Mouse (Mus musculus): ENCODE data around the gene Hist1h2ad. TPM values are rescaled to one million over a fixed set of nuclear protein-coding genes. Genes with fewer than 3 reads are reported as not detected.
"Not testable (repeated sequence)": the region's sequence is repeated elsewhere in the genome, so short reads cannot be mapped to it uniquely, and the experiment has no call there.

Hist1h2ad gene
- polyA plus RNA-seq, 1 experiment from 2014 or later = 1.0 TPM

DNA sequence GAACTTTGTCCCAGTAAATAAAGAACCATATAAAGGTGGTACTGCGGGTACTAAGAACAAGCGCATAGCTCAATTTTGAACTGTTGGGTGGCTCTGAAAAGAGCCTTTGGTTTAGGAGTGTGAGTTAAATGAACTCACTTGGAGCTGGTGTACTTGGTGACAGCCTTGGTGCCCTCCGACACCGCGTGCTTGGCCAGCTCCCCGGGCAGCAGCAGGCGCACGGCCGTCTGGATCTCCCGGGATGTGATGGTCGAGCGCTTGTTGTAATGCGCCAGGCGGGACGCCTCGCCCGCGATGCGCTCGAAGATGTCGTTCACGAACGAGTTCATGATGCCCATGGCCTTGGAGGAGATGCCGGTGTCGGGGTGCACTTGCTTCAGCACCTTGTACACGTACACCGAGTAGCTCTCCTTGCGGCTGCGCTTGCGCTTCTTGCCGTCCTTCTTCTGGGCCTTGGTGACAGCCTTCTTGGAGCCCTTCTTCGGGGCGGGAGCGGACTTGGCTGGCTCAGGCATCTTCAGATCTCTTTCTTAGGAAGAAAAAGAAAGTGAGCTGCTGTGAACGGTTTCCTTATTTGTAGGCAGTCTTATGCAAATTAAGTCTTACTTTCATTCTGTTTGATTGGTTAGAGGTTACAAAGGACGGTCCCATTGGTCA is 11.4 kb downstream of the Hist1h2ad start:
- DNase-seq (ENCODE audit: low spot score) (peak; percentile 87), ATAC-seq (ENCODE audit: low FRiP score) (peak; percentile 91)
- under 1% methylated on average over 20 of the region's 36 CpGs for WGBS
- not testable (repeated sequence) for H3K9me3 ChIP-seq (ENCODE audit: control insufficient read depth, low read length); H3K27me3 ChIP-seq (ENCODE audit: control insufficient read depth, insufficient read depth, low read length); H3K36me3 ChIP-seq (ENCODE audit: control insufficient read depth, insufficient read depth, low read length); H3K4me1 ChIP-seq (replicated peaks; ENCODE audit: control insufficient read depth, insufficient read depth, low read length)
- H3K4me3 ChIP-seq (ENCODE audit: low read depth, low read length) = peak overlapping the region; percentile 42
- H3K4me2 ChIP-seq (replicated peaks; ENCODE audit: low read depth, low read length) = peak overlapping the region; percentile 70
- peak overlapping the region; percentile 84 for H3K9ac ChIP-seq (ENCODE audit: low read depth, low read length)
- peak overlapping the region; percentile 96 for H3K27ac ChIP-seq (ENCODE audit: low read depth, low read length)

DNA sequence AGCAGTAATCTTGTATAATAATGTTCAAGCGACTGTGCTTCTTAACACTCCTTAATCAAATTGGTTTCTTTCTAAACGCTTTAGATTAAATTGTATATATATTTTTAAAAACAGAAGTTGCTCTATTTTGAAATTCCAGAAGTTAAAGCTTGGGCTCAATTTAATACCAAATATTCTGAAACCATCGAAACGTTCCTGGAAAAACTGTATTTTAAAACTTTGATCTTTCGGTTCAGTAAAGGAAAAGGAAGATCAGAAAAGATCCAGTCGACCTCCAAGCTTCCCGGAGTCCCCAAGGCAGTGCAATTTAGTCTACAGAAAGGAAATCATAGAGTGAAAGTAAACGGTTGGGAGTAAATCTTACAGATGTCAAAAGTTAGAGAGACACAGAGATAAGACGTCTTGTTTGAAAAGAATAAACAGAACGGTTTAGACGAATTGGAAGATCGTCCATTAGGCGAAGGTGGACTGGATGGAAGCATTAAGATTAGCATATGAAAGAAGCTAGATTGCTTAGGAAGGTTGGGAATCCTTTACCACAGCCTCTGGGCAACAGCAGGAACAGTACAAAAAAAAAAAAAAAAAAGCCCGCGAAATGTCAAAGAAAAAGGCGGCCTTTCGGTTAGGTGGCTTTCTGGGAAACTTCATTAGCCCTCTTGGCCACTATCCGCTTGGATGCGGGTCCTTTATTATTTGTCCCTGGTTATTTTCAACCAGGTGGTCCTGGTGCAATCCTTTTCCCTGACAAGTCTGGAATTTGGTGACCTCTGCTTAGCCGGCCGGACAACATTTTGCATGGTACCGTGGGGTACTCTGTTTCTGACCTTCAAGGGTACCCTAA is 12.1 kb downstream of the Hist1h2ad start:
- WGBS = 2% methylated on average over 22 of the region's 22 CpGs
- Histone ChIP-seq H3K4me2 (replicated peaks; ENCODE audit: low read depth, low read length) (peak overlapping the region; percentile 38), H3K9ac (ENCODE audit: low read depth, low read length) (peak overlapping the region; percentile 57), H3K36me3 (ENCODE audit: control insufficient read depth, insufficient read depth, low read length) (no peaks in the 10 kb centered on the region), H3K4me1 (replicated peaks; ENCODE audit: control insufficient read depth, insufficient read depth, low read length) (peaks cover 3% of the 10 kb centered on the region; the same call in 1 of the 2 replicates), H3K27me3 (ENCODE audit: control insufficient read depth, insufficient read depth, low read length) (no peaks in the 10 kb centered on the region), H3K4me3 (ENCODE audit: low read depth, low read length) (peak overlapping the region; percentile 17), H3K27ac (ENCODE audit: low read depth, low read length) (peak overlapping the region; percentile 82), H3K9me3 (ENCODE audit: control insufficient read depth, low read length) (no peaks in the 10 kb centered on the region)
- DNase-seq (ENCODE audit: low spot score) (peak; percentile 44), ATAC-seq (ENCODE audit: low FRiP score) (no peak)

DNA sequence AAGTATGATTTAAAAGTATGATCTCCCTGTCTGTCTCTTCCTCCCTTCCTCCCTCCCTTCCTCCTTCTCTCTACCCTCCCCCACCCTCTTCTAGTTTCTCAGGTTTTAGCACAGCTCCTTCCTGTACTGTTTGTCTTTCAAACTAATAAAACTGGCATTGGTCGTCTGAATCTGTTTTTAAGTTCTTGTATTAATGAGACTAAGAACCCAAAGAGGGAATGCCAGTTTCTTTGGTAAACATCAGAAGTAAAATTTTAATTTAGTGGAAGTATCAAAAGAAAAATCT is 12.7 kb downstream of the Hist1h2ad start:
- H3K4me3 ChIP-seq (ENCODE audit: low read depth, low read length) = peak overlapping the region; percentile 17
- peak overlapping the region; percentile 57 for H3K9ac ChIP-seq (ENCODE audit: low read depth, low read length)
- 17% methylated on average over 1 of the region's 1 CpGs for WGBS
- H3K36me3 ChIP-seq (ENCODE audit: control insufficient read depth, insufficient read depth, low read length) = no peaks in the 10 kb centered on the region
- peak overlapping the region; percentile 38 for H3K4me2 ChIP-seq (replicated peaks; ENCODE audit: low read depth, low read length)
- peak overlapping the region; percentile 82 for H3K27ac ChIP-seq (ENCODE audit: low read depth, low read length)
- no peak for ATAC-seq (ENCODE audit: low FRiP score)
- no peaks in the 10 kb centered on the region for H3K27me3 ChIP-seq (ENCODE audit: control insufficient read depth, insufficient read depth, low read length)
- no peaks in the 10 kb centered on the region for H3K9me3 ChIP-seq (ENCODE audit: control insufficient read depth, low read length)
- H3K4me1 ChIP-seq (replicated peaks; ENCODE audit: control insufficient read depth, insufficient read depth, low read length) = peaks cover 3% of the 10 kb centered on the region; the same call in 1 of the 2 replicates
- no peak for DNase-seq (ENCODE audit: low spot score)

DNA sequence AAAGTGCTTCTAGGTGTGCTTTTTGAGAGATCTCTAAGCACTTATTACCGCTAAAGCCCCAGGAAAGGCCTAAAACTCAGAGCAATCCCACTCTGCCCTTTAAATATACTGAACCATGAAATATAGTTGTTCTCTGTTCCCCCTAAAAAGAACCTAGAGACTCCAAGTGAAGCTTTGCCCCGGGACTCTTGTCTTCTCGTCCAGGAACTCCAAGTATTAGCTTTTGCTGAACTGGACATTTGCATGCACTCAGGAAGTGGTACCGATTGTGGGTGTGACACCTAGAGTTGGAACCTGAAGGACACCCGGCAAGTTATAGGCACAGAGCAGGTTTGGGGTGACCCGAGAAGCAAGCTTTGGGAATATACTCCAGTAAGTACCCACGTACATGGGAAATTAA is 17.0 kb downstream of the Hist1h2ad start:
- no peaks in the 10 kb centered on the region for H3K9me3 ChIP-seq (ENCODE audit: control insufficient read depth, low read length)
- no peaks in the 10 kb centered on the region for H3K4me1 ChIP-seq (replicated peaks; ENCODE audit: control insufficient read depth, insufficient read depth, low read length)
- ATAC-seq (ENCODE audit: low FRiP score) (no peak), DNase-seq (ENCODE audit: low spot score) (no peak)
- WGBS = 97% methylated on average over 7 of the region's 7 CpGs
- no peak overlapping the region for H3K27ac ChIP-seq (ENCODE audit: low read depth, low read length)
- no peaks in the 10 kb centered on the region for H3K27me3 ChIP-seq (ENCODE audit: control insufficient read depth, insufficient read depth, low read length)
- no peaks in the 10 kb centered on the region for H3K36me3 ChIP-seq (ENCODE audit: control insufficient read depth, insufficient read depth, low read length)
- H3K9ac ChIP-seq (ENCODE audit: low read depth, low read length) = no peak overlapping the region
- no peak overlapping the region for H3K4me2 ChIP-seq (replicated peaks; ENCODE audit: low read depth, low read length)
- H3K4me3 ChIP-seq (ENCODE audit: low read depth, low read length) = no peak overlapping the region

DNA sequence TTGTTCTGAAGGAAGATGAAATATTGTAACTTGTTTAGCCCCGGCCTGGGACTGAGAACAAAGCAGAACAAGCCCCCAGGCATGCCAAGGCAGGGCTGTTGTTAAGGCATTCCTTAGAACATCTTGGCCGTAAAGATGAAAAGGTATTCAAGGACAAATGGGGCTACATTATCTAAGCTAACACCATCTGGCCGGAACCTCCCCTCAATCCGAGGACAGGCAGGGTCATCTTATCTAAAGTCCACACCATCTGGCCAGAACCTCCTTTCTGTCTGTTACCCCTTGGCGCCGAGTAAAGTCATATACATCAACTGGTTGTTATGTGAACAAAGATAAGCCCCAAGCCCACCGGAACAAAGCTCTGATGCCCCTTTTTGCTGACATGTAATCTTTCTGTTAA is 17.7 kb downstream of the Hist1h2ad start:
- not testable (repeated sequence) for H3K27me3 ChIP-seq (ENCODE audit: control insufficient read depth, insufficient read depth, low read length); H3K9ac ChIP-seq (ENCODE audit: low read depth, low read length); H3K27ac ChIP-seq (ENCODE audit: low read depth, low read length); H3K36me3 ChIP-seq (ENCODE audit: control insufficient read depth, insufficient read depth, low read length); ATAC-seq (ENCODE audit: low FRiP score); H3K4me1 ChIP-seq (replicated peaks; ENCODE audit: control insufficient read depth, insufficient read depth, low read length); H3K9me3 ChIP-seq (ENCODE audit: control insufficient read depth, low read length); H3K4me2 ChIP-seq (replicated peaks; ENCODE audit: low read depth, low read length); H3K4me3 ChIP-seq (ENCODE audit: low read depth, low read length); DNase-seq (ENCODE audit: low spot score)
- WGBS = 84% methylated on average over 7 of the region's 7 CpGs

DNA sequence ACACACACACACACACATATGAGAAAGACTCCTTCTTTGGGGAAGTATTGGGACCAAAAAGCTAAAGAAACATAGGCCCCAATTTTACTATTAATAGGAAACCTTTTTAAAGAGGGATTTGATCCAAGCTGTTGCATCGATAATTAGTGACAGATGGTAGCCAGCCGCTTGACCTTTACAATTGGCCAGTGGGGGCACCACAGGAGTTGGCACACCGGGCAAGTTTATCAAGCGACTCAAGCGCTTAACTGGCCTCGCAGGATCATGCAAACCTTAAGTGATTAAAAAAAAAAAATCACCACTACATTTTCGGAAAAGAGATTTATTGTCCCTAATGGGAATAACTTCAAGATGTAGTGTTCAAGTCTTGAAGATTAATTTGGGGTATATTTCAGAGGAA is 18.4 kb downstream of the Hist1h2ad start:
- no peak overlapping the region for H3K27ac ChIP-seq (ENCODE audit: low read depth, low read length)
- ATAC-seq (ENCODE audit: low FRiP score) = no peak
- H3K4me1 ChIP-seq (replicated peaks; ENCODE audit: control insufficient read depth, insufficient read depth, low read length) = no peaks in the 10 kb centered on the region
- no peak overlapping the region for H3K4me2 ChIP-seq (replicated peaks; ENCODE audit: low read depth, low read length)
- no peaks in the 10 kb centered on the region for H3K27me3 ChIP-seq (ENCODE audit: control insufficient read depth, insufficient read depth, low read length)
- no peaks in the 10 kb centered on the region for H3K36me3 ChIP-seq (ENCODE audit: control insufficient read depth, insufficient read depth, low read length)
- WGBS = 82% methylated on average over 7 of the region's 7 CpGs
- no peak overlapping the region for H3K4me3 ChIP-seq (ENCODE audit: low read depth, low read length)
- DNase-seq (ENCODE audit: low spot score) = no peak
- H3K9ac ChIP-seq (ENCODE audit: low read depth, low read length) = no peak overlapping the region
- H3K9me3 ChIP-seq (ENCODE audit: control insufficient read depth, low read length) = no peaks in the 10 kb centered on the region

DNA sequence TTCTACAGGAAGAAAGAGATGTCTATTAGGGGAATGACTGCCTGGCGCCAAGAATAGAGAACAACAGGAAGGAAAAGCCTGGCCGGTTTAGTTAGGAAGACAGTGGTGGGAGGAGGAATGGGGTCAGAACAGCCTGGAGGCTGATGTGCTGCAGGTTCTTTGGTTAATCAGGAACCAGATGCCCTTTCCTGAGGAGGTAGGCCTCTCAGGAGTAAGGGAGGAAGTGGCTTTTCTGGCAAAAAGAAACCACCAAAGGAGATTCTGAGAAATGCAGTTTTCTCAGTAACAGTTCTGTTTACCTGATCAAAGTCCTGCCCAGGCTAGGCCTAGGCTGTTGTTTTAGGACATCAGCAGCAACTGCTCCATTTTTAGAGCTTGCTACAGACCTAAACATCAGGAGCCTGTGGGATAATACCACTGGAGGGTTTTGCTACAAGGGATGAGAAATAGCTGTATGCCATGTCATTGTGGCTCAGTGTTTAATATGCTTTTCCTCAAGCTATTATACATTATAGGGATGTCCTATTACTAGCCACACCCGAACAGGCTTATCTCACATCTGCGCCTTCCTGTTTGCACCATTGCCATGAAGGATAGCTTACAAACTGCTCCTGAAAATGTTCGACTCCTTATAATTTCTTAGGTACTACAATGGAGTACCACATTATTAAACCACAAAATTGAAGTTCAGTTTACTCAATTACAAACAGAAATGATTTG is 19.0 kb downstream of the Hist1h2ad start:
- ATAC-seq (ENCODE audit: low FRiP score) (no peak), DNase-seq (ENCODE audit: low spot score) (no peak)

DNA sequence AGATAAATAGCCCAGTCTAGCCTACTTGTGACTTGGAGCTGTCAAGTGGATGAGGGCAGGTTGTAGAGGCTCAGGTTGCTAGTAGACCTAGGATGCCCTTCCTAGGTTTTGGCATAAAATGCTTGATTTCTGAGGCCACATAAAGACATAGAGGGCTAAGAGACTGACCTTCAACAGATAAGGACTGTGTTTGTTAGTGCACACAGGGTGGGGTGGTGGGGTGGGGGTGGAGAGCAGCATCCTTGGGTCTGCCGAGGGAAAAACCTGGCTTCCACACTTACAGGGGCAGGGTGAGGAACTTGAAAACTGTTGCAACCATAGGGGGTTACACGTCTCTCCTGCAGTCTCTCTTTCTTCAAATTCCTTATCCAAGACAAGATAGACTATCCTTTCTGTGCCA is 21.0 kb downstream of the Hist1h2ad start:
- Histone ChIP-seq H3K4me1 (replicated peaks; ENCODE audit: control insufficient read depth, insufficient read depth, low read length) (no peaks in the 10 kb centered on the region), H3K27me3 (ENCODE audit: control insufficient read depth, insufficient read depth, low read length) (no peaks in the 10 kb centered on the region), H3K4me3 (ENCODE audit: low read depth, low read length) (no peak overlapping the region), H3K9ac (ENCODE audit: low read depth, low read length) (no peak overlapping the region), H3K9me3 (ENCODE audit: control insufficient read depth, low read length) (no peaks in the 10 kb centered on the region), H3K4me2 (replicated peaks; ENCODE audit: low read depth, low read length) (no peak overlapping the region), H3K36me3 (ENCODE audit: control insufficient read depth, insufficient read depth, low read length) (no peaks in the 10 kb centered on the region), H3K27ac (ENCODE audit: low read depth, low read length) (no peak overlapping the region)
- no peak for DNase-seq (ENCODE audit: low spot score)
- 84% methylated on average over 2 of the region's 2 CpGs for WGBS
- no peak for ATAC-seq (ENCODE audit: low FRiP score)

More for the DNA sequence above, 19.0 kb downstream of the Hist1h2ad start:
- Histone ChIP-seq H3K4me2 (replicated peaks; ENCODE audit: low read depth, low read length) (no peak overlapping the region), H3K27ac (ENCODE audit: low read depth, low read length) (no peak overlapping the region), H3K9ac (ENCODE audit: low read depth, low read length) (no peak overlapping the region), H3K4me3 (ENCODE audit: low read depth, low read length) (no peak overlapping the region), H3K9me3 (ENCODE audit: control insufficient read depth, low read length) (no peaks in the 10 kb centered on the region), H3K27me3 (ENCODE audit: control insufficient read depth, insufficient read depth, low read length) (no peaks in the 10 kb centered on the region), H3K36me3 (ENCODE audit: control insufficient read depth, insufficient read depth, low read length) (no peaks in the 10 kb centered on the region), H3K4me1 (replicated peaks; ENCODE audit: control insufficient read depth, insufficient read depth, low read length) (no peaks in the 10 kb centered on the region)
- 91% methylated on average over 5 of the region's 5 CpGs for WGBS

All from hindbrain, embryonic 11.5 days (tissue).